Comparison of ENCODE assay signal across 1 mouse cellular context in genomic region chr16:25751866-25752265, GRCm38 (mm10).
TF ChIP-seq lines count a peak whose summit lies in the region.

No protein-coding gene starts in this region.

TF ChIP-seq in CH12.LX, 34 proteins besides CTCF, POLR2A, EP300 and RAD21 (continued from another document):
- peak; percentile 74; the same call in 1 of the 2 replicates for TF ChIP-seq POLR2AphosphoS2 (IDR thresholded peaks at IDR 0.05; ENCODE audit: low read depth, low read length)
- TF ChIP-seq BHLHE40 (IDR thresholded peaks at IDR 0.05; ENCODE audit: low read depth, low read length) = peak; percentile 80
- peak; percentile 81 for TF ChIP-seq ZMIZ1 (IDR thresholded peaks at IDR 0.05; ENCODE audit: low read depth, low read length)
- TF ChIP-seq SIN3A (IDR thresholded peaks at IDR 0.05; ENCODE audit: low read length) = peak; percentile 71
